Mouse (Mus musculus) embryonic fibroblast, embryonic 13.5 days (primary cell): ENCODE measurements around the gene Ccdc60.

Source experiments
- CTCF ChIP-seq: IDR thresholded peaks from 2 replicates; pipeline ENCODE4 v1.5.1; 2011; ENCODE audit warnings: mild to moderate bottlenecking, control low read depth, low read length, moderate library complexity, borderline replicate concordance; ENCODE audit not compliant: insufficient read depth
- POLR2A ChIP-seq: IDR thresholded peaks from 2 replicates; pipeline ENCODE4 v1.6.1; 2011; ENCODE audit warnings: low read depth, mild to moderate bottlenecking, control low read depth, low read length, moderate library complexity

DNA sequence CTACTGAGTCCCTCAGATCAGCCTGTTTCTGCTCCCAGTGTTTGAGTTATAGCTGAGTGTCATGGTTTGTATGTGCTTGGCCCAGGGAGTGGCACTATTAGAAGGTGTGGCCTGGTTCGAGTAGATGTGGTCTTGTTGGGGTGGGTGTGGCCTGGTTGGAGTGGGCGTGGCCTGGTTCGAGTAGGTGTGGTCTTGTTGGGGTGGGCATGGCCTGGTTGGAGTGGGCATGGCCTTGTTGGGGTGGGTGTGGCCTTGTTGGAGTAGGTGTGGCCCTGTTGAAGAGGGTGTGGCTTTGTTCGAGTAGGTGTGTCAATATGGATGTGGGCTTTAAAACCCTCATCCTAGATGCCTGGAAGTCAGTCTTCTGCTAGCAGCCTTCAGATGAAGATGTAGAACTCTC lies 40.1 kb upstream of the Ccdc60 start:
- TF ChIP-seq CTCF: no peak
- no peak for TF ChIP-seq POLR2A
